Mouse (Mus musculus): Measurements from ENCODE around the gene Olfr373.
"Not testable (repeated sequence)": the region's sequence is repeated elsewhere in the genome, so short reads cannot be mapped to it uniquely, and the experiment has no call there.

Gene Olfr373

DNA sequence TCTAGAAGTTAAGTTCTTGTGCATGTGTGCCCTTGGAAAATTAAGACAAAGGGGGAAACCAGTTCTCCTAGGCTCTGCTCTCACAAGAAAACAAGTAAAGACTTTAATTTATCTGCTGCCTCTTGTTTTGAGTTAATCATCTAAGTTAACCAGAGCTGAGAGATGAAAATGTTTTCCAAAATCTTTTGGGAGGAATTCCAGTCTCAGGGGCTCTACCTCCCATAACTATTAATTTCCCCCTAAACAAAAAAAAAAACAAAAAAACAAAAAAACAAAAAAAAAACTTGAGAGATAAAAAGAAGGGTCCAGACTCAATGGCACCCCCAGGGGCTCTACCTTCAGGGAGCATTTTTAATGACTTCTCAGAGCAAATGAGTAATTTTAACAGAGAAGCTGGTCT lies at the start of gene Olfr373:
Gene Olfr373 (plus strand): TSS at position 301 of the 400 bp plus-strand sequence.
- not testable (repeated sequence) for DNase-seq (ENCODE audit: low read depth, low spot score)

DNA sequence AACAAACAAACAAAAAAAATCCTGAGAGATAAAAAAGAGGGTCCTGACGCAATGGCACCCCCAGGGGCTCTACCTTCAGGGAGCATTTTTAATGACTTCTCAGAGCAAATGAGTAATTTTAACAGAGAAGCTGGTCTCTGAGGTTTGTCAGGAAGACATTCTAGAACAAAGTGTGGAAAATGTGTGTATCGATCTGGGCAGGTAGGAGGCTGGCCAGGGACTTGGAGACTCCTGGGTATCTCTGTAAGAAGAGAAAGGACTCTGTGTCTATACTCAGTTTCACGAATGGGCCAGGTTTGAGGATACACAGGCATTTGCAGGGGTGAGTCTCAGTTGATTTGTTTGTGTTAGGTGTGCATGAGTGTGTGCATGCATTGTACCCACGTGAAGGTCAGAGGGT lies 42.1 kb upstream of the Olfr373 start, which contains the start of gene Olfr372:
Gene Olfr372 (plus strand): TSS at position 301 of the 400 bp plus-strand sequence.
- DNase-seq (ENCODE audit: low read depth, low spot score) = not testable (repeated sequence)

DNA sequence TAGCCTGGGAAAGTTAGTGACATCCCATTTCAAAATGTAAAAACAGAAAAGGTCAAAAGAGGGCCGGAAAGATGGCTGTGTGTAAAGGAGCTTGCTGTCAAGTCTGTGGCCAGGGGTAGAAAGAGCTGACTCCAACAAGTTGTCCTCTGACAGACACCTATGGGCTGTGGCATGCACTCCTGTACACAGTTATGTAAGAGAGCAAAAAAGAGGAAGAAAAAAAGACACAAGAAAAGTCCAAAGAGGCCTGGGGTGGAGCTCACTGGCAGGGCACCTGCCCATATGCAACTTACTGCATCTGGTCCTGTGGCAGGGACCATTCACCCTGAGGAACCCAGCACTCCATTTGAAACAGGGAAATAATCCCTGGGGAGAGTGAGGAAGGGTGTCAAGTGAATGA lies 40.5 kb upstream of the Olfr373 start:
- no peak for DNase-seq (ENCODE audit: low read depth, low spot score)

DNA sequence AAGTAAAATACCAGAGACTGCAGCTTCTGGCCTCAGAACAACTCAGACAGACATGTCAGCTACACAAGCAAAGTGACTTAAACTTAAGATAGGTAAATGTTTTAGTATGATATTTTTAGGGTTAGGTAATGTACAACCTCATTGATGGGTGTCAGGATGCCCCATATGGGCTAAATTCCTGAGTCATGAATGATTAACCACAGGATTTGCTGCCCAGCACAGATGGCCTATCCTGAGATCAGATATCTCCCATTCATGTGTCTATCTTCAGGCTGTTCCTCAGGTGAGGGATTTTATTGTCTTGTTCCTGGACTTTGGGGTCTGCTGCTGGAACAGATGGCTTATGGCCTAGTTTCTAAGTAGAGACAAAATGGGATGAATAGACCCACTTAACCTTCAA lies 28.3 kb upstream of the Olfr373 start:
- DNase-seq (ENCODE audit: low read depth, low spot score) = not testable (repeated sequence)

DNA sequence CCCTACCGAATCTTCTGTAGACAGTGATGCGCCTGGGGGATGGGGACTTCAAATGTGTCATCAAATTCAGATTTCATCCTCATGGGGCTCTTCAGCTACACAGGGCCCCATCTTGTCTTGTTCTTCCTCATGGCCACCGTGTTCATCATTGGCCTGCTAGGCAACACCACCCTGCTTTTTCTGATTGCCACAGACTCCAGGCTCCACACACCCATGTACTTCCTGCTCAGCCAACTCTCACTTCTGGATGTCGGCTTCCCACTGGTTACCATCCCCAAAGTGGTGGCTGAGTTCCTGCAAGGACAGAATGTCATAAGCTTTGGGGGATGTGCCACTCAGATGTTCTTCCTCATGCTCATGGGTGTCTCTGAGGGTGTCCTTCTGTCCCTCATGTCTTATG lies 25.3 kb upstream of the Olfr373 start:
- not testable (repeated sequence) for DNase-seq (ENCODE audit: low read depth, low spot score)

DNA sequence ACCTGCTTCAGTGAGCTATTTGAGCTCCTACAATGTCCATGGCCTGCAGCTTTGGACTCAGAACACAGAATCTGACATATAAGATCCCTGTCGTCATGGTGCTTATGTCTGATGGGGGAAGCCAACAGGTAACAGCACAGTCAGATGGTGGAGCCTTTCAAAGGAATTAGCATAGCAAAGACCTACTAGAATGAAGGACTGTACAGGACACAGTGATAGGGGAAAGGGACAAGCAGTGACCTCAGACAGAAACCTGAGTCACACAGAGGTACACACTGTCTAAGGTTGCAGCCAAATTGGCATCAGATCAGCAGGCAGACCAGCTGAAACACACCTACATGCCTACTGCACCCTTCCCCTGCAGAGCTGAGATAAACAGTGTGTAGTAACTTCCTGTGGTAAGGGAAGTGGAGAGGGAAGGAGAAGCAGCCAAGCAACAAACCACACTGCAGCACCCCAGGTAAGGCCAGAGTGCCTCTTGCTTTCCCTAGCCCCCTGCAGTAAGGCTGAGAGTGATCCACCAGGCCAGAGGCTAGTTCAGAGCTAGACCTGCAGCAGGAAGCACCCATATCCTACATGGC lies 16.1 kb upstream of the Olfr373 start:
- not testable (repeated sequence) for DNase-seq (ENCODE audit: low read depth, low spot score)

DNA sequence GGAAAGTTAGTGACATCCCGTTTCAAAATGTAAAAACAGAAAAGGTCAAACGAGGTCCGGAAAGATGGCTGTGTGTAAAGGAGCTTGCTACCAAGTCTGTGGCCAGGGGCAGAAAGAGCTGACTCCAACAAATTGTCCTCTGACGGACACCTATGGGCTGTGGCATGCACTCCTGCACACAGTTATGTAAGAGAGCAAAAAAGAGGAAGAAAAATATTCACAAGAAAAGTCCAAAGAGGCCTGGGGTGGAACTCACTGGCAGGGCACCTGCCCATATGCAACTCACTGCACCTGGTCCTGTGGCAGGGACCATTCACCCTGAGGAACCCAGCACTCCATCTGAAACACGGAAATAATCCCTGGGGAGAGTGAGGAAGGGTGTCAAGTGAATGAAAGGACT lies 1.8 kb downstream of the Olfr373 start:
- no peak for DNase-seq (ENCODE audit: low read depth, low spot score)

DNA sequence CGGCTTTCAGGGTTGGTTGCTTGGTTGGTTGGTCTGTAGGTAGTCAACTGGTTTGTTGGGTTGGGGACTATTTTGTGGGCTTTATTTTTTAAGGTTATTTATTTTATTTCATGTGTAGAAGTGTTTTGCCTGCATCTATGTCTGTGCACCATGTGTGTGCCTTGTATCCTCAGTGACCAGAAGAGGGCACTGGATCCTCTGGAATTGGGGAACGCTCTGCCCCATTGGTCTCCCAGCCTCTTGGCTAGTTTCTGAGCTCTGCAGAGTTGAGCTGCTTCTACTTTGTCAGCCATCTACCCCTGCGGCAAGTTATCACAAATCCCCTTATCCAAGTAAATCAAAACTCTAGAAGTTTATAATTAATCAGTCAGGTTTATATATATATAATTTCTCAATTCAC lies 4.6 kb downstream of the Olfr373 start:
- not testable (repeated sequence) for DNase-seq (ENCODE audit: low read depth, low spot score)

DNA sequence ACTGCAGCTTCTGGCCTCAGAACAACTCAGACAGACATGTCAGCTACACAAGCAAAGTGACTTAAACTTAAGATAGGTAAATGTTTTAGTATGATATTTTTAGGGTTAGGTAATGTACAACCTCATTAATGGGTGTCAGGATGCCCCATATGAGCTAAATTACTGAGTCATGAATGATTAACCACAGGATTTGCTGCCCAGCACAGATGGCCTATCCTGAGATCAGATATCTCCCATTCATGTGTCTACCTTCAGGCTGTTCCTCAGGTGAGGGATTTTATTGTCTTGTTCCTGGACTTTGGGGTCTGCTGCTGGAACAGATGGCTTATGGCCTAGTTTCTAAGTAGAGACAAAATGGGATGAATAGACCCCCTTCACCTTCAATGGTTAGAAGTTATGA lies 13.7 kb downstream of the Olfr373 start:
- DNase-seq (ENCODE audit: low read depth, low spot score) = not testable (repeated sequence)

DNA sequence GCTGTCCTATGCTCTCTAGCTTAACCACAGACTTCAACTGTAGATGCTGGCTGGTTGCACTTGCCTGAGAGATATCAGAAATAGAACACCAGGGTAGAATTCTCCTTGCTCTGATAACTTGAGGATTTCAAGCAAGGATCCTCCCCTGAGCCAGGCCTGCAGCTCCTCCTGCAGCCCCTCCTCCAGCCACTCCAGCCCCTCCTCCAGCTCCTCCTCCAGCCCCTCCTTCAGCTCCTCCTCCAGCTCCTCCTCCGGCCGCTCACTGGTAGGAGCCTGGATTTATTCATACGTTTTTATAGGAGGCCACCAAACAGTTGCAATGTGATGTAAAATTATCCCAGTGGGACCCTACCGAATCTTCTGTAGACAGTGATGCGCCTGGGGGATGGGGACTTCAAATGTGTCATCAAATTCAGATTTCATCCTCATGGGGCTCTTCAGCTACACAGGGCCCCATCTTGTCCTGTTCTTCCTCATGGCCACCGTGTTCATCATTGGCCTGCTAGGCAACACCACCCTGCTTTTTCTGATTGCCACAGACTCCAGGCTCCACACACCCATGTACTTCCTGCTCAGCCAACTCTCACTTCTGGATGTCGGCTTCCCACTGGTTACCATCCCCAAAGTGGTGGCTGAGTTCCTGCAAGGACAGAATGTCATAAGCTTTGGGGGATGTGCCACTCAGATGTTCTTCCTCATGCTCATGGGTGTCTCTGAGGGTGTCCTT lies 16.6 kb downstream of the Olfr373 start:
- not testable (repeated sequence) for DNase-seq (ENCODE audit: low read depth, low spot score)

DNA sequence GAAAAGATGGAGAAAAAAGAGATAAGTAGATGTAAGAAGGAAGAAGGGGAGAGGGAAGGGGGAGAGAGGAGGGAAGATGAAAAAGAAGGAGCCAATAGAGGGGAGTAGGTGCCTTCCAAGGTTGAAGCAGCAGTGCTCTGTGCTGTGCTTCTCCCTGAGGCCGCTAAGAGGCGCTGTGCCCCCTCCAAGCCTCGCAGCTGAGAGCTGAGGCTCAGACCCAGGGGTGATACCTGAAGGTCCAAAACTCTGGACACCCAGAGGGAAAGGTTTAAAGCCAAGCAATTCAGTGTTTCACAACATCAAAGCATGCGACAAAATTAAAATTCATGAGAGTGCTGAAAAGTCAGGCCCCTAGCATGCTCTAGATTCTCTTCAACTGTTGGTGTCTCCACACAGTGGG lies 22.2 kb downstream of the Olfr373 start:
- DNase-seq (ENCODE audit: low read depth, low spot score) = no peak

DNA sequence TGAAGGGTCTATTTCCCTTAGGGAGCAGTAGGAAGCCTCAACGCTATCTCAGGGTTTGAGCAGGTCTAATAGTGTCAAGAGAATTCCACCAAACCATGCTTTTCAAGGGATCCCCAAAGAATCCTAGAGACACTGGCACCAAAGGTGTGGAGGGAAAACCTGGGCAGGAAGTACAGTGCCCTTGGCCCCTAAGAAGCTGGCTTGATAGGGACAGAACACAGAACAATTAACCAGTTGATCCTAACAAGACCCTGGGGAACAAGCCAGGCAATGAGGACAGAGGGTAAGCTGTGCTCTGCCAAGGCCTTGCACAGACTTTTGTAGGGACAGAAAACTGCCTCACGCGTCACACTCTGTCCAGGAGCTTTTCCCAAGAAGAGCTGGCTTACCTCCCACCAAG lies 23.8 kb downstream of the Olfr373 start, which contains the start of gene Olfr374:
Gene Olfr374 (plus strand): TSS at position 301 of the 400 bp plus-strand sequence.
- DNase-seq (ENCODE audit: low read depth, low spot score) = no peak

DNA sequence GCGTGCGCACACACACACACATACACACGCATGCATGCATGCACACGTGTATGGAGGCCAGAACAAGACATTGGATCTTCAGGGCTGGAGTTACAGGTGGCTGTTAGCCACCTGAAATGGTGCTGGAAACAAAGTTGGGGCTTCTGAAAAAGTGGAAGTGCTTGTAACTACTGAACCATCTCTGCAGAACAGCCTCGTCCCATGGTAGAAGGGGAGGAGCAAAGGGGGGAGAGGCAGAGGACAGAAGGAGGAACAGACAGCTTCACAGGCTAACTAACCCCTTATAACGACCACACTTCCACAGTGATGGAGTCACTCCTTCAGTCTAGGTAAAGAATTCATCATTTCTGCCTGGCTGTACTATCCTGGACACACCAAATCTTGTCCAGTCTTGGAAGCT lies 27.9 kb downstream of the Olfr373 start:
- DNase-seq (ENCODE audit: low read depth, low spot score) = no peak

DNA sequence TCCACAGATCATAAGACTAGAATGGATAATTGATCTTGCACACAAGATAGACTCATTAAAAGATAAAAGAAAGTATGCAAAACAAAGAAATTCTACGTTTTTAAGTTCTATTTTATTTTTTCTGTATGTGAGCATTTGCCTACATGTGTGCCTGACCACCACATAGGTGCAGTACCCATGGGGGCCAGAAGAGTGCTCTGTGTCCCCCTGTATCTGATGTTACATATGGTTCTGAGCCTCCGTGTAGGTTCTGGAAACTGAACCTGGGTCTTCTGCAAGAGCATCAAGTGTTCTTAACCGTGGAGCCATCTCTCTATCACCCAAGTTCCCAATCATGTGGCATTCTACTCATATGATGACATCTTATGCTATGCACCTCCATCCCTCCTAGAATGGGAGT lies 29.5 kb downstream of the Olfr373 start:
- no peak for DNase-seq (ENCODE audit: low read depth, low spot score)

DNA sequence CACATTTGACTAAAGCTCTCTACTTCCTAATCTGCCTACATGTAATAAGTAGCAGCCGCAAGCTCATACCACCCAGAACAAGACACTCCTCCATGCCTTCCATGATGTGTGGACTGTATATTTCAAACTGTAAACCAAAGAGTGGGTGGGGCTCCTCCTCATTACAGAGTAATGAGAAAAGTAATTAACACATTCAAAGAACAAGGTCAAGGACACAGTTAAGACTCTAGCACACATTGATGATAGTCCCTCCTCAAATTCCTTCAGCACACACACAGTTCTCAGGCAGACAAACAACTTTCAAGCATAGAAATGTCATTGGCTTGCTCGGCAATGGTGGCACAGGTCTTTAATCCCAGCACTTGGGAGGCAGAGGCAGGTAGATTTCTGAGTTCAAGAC lies 32.2 kb downstream of the Olfr373 start:
- DNase-seq (ENCODE audit: low read depth, low spot score) = no peak

DNA sequence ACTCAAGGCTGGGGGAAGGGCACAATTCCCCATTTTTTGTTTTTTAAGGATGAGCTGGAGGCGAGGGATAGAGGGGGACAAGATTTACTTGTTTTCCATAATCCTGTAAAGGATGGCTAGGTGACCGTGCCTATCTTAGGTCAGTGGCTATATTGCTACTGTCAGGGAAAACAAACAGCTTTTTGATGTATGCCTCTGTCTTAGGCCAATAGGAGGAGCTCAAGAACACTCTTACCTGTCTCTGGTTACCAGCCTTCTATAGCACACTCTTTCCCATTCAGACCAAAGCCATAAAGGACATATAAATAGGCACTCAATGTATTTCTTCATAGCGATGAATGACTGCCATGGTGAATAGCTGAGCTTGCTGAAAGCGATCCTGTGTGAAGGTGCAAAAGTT lies 35.6 kb downstream of the Olfr373 start:
- DNase-seq (ENCODE audit: low read depth, low spot score) = no peak

DNA sequence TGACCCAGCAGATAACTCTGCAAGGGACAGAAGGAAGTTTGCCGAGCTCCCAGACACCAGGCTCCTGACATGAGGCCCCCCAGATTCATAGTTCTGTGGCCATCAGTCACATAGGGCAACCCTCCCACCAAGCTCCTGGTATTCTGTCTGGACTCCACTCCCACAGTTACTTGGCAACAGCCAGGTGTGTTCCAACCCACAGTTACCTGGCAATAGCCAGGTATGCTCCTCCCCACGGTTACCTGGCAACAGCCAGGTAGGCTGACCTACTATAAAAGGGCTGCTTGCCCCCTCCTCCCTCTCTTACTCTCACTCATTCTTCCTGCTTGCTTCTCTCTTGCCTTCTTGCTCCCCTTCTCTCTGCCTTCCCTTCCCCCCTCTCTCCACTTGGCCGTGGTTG lies 38.5 kb downstream of the Olfr373 start:
- not testable (repeated sequence) for DNase-seq (ENCODE audit: low read depth, low spot score)

DNA sequence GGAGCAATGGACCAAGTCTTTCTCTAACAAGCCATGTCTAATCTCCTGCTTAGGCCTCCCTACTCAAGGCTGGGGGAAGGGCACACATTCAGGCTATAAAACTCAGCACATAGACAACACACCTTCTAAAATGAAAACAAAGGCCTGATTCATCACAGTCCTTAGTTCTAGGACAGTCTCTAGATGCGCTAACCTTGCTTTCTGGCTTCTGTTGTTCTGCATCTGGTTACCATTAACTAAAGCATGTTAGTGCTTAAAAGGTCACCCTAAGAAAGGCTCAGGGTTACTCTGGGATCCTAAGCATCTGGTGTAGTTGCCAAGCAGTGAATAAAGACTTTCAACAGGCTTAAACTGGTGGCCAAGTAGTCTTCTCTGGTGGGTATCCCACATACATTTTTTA lies 39.0 kb downstream of the Olfr373 start:
- no peak for DNase-seq (ENCODE audit: low read depth, low spot score)

DNA sequence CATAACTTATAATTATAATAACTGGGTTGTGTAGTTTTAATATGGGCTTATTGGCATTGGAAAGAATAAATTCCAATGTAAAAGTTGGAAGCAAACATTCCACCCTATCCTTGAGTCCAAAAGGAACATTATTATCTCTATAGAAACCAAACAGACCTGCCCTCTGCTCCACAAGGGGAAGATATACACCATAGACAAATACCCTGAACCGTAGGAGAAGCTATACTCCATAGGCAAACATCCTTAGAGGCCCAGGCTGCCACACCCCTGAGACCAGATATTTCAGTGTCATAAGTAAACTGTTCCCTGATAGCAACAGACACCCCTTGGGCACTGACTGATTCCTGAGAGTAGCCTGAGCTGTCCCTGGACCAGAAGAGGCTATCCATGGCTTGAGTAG lies 44.9 kb downstream of the Olfr373 start:
- no peak for DNase-seq (ENCODE audit: low read depth, low spot score)

DNA sequence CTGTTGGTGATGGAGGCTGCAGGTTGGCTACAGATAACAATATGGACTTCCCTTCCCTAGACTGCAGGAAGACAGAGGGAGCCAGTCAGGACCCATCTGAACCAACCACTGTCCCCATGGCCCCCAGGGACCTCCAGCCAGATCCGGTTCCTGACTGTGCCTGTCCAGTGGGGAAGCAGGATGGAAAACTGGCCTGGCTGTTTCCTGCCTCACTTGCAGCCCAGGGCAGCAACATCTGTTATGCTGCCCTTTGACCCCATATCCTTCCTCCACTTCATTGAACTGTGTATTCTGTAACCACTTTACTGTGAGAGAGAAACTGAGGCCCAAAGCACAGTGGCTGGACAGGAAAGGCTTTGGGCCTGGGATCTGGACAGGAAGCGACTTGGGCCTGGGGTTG lies 48.3 kb downstream of the Olfr373 start:
- no peak for DNase-seq (ENCODE audit: low read depth, low spot score)

DNA sequence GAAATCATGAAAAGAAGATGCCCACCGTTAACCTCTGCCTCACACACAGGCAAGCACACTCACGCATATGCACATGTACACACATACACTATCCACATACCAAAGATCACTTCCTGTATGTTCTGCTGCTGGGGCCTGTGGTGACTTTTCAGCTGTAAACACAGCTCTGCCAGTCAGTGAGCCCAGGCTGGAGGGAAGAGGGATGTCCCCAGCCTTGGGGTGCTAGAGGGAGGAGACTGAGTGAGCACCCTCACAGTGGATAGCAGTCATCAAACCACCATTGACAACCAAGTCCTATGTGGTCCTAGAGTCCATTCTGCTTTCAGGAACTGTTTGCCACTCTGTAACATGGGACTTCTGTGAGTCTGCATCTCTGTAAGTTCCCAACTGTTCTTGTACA lies 48.9 kb downstream of the Olfr373 start:
- no peak for DNase-seq (ENCODE audit: low read depth, low spot score)

DNA sequence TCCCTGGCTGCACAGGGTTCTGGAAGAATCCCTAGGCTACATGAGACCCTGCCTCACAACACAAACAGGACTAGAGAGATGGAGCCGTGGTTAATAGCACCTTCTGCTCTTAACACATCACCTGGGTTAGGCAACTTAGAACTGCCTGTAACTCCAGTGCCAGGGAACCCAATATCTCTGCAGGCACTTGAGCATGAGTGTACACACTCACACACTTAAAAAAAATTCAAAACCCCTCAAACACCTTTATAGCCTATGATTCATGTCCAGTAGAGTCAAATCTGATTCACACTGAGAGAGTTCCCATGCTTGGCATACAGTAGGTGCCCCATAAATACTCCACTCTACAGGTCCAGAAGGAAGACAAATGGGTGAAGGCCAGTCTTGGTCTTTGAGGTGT lies 49.4 kb downstream of the Olfr373 start:
- DNase-seq (ENCODE audit: low read depth, low spot score) = no peak

DNA sequence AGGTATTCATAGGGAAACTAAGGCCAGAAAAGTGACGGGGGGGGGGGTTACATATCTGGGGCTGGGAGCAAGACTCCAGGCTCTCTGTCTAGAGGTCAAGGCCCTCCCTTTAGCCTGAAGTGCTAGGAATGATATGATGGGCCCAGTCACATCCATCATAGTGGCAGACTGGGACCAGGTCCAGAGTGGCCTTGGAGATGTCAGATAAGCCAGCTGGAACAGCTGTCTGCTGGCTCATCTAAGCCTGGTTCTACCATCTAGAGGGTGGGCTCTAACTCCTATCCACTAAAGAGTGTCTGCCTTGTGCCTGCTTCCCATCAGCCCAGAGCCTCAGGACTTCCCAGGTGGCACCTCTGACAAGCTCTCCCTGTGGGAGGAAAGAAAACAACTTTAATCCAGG lies 49.9 kb downstream of the Olfr373 start:
- no peak for DNase-seq (ENCODE audit: low read depth, low spot score)
